Comparison of ENCODE assay signal across 8 mouse cellular contexts in genomic region chr19:32470059-32470497, GRCm38 (mm10). TPM values are rescaled to one million over a fixed set of nuclear protein-coding genes. Genes with fewer than 3 reads are reported as not detected.
DNase-seq lines count a peak whose midpoint lies in the region; ATAC-seq and TF ChIP-seq lines count a peak whose summit lies in the region.

No protein-coding gene starts in this region.

- no peak overlapping the region for H3K4me2 ChIP-seq in forebrain, embryonic 13.5 days
- H3K4me2 ChIP-seq in forebrain, embryonic 11.5 days (ENCODE audit: low read depth, low read length, severe bottlenecking) = no peak overlapping the region
- H3K4me2 ChIP-seq in intestine, postnatal 0 days (replicated peaks; ENCODE audit: low read depth) = no peak overlapping the region
- peak overlapping the region; percentile 38; the same call in 1 of the 2 replicates for H3K4me2 ChIP-seq in liver, embryonic 15.5 days

- no peak overlapping the region for H3K27ac ChIP-seq in forebrain, embryonic 13.5 days
- no peak overlapping the region for H3K27ac ChIP-seq in forebrain, embryonic 11.5 days (ENCODE audit: low read depth, low read length)
- no peak overlapping the region for H3K27ac ChIP-seq in intestine, postnatal 0 days (ENCODE audit: low read depth, low read length)
- H3K27ac ChIP-seq in liver, embryonic 15.5 days (replicated peaks) = no peak overlapping the region

- TF ChIP-seq CTCF in intestine, postnatal 0 days (IDR thresholded peaks at IDR 0.05; ENCODE audit: low read depth) = peak; percentile 86

- 31% methylated on average over 6 of the region's 6 CpGs for WGBS in forebrain, embryonic 13.5 days
- WGBS in forebrain, embryonic 11.5 days = 50% methylated on average over 6 of the region's 6 CpGs
- whole genome bisulfite sequencing in intestine, postnatal 0 days = 17% methylated on average over 6 of the region's 6 CpGs
- 15% methylated on average over 6 of the region's 6 CpGs for WGBS in liver, embryonic 15.5 days (ENCODE audit: insufficient replicate concordance)

- peak; percentile 57 for ATAC-seq in forebrain, embryonic 13.5 days
- no peak for ATAC-seq in forebrain, embryonic 11.5 days (replicated peaks; ENCODE audit: low FRiP score)
- no peak for ATAC-seq in intestine, postnatal 0 days
- peak; percentile 40; the same call in 1 of the 2 replicates for ATAC-seq in liver, embryonic 15.5 days (ENCODE audit: insufficient read depth)
- ATAC-seq in neutrophil, adult 5-6 weeks (ENCODE audit: extremely low read depth, insufficient number of reproducible peaks, low FRiP score, poor library complexity, severe bottlenecking) = peak; percentile 51; the same call in 1 of the 2 replicates

- H3K27me3 ChIP-seq in forebrain, embryonic 13.5 days = no peaks in the 10 kb centered on the region
- H3K27me3 ChIP-seq in forebrain, embryonic 11.5 days (ENCODE audit: control insufficient read depth, insufficient read depth, low read length) = no peaks in the 10 kb centered on the region
- no peaks in the 10 kb centered on the region for H3K27me3 ChIP-seq in intestine, postnatal 0 days (replicated peaks; ENCODE audit: control insufficient read depth, insufficient read depth, low read length)
- H3K27me3 ChIP-seq in liver, embryonic 15.5 days = no peaks in the 10 kb centered on the region

- no peak overlapping the region for H3K4me3 ChIP-seq in forebrain, embryonic 13.5 days
- no peak overlapping the region for H3K4me3 ChIP-seq in forebrain, embryonic 11.5 days (ENCODE audit: low read depth, low read length)
- H3K4me3 ChIP-seq in intestine, postnatal 0 days (ENCODE audit: low read depth, low read length) = no peak overlapping the region
- no peak overlapping the region for H3K4me3 ChIP-seq in liver, embryonic 15.5 days (replicated peaks)

- H3K36me3 ChIP-seq in forebrain, embryonic 13.5 days (ENCODE audit: poor library complexity, severe bottlenecking) = no peaks in the 10 kb centered on the region
- no peaks in the 10 kb centered on the region for H3K36me3 ChIP-seq in forebrain, embryonic 11.5 days (ENCODE audit: control insufficient read depth, insufficient read depth, low read length)
- no peaks in the 10 kb centered on the region for H3K36me3 ChIP-seq in intestine, postnatal 0 days (ENCODE audit: control insufficient read depth, insufficient read depth)
- H3K36me3 ChIP-seq in liver, embryonic 15.5 days (replicated peaks) = no peaks in the 10 kb centered on the region

- no peak overlapping the region for H3K9ac ChIP-seq in forebrain, embryonic 13.5 days
- no peak overlapping the region for H3K9ac ChIP-seq in forebrain, embryonic 11.5 days (ENCODE audit: low read length)
- no peak overlapping the region for H3K9ac ChIP-seq in intestine, postnatal 0 days (ENCODE audit: low read depth, low read length)
- H3K9ac ChIP-seq in liver, embryonic 15.5 days = no peak overlapping the region

- H3K9me3 ChIP-seq in forebrain, embryonic 13.5 days (replicated peaks) = no peaks in the 10 kb centered on the region
- H3K9me3 ChIP-seq in forebrain, embryonic 11.5 days (ENCODE audit: control insufficient read depth, low read length) = no peaks in the 10 kb centered on the region
- H3K9me3 ChIP-seq in intestine, postnatal 0 days (ENCODE audit: control insufficient read depth) = no peaks in the 10 kb centered on the region
- no peaks in the 10 kb centered on the region for H3K9me3 ChIP-seq in liver, embryonic 15.5 days (replicated peaks)

- DNase-seq in forebrain, embryonic 11.5 days (ENCODE audit: low spot score) = no peak
- peak; percentile 13 for DNase-seq in urinary bladder, postnatal 14 days (ENCODE audit: low spot score)
- no peak for DNase-seq in urinary bladder, postnatal 10 days (ENCODE audit: low spot score)
- peak; percentile 67 for DNase-seq in embryo, embryonic 10 days (ENCODE audit: low spot score)

- no peaks in the 10 kb centered on the region for H3K4me1 ChIP-seq in forebrain, embryonic 13.5 days
- no peaks in the 10 kb centered on the region for H3K4me1 ChIP-seq in forebrain, embryonic 11.5 days (replicated peaks; ENCODE audit: control insufficient read depth, insufficient read depth, low read length)
- no peaks in the 10 kb centered on the region for H3K4me1 ChIP-seq in intestine, postnatal 0 days (replicated peaks; ENCODE audit: control insufficient read depth, insufficient read depth, low read length)
- peaks cover 14% of the 10 kb centered on the region for H3K4me1 ChIP-seq in liver, embryonic 15.5 days (replicated peaks)

RNA-seq across cellular contexts. Expression of gene Rpl9-ps6, which starts 3.7 kb away (rescaled TPM):
- 98.9 and 101 TPM in 2 replicates for polyA plus RNA-seq in forebrain, embryonic 13.5 days (2015; fragmentation: Nextera tagmentation; extraction: Ambion mirVana)
- 72.3 and 82.9 TPM in 2 replicates for polyA plus RNA-seq in forebrain, embryonic 11.5 days (2014; fragmentation: Nextera tagmentation; extraction: Ambion mirVana)
- 89.1 and 99.6 TPM in 2 replicates for polyA plus RNA-seq in intestine, postnatal 0 days (2015; fragmentation: Nextera tagmentation; extraction: Ambion mirVana)
- 35.2 and 55.6 TPM in 2 replicates for polyA plus RNA-seq in liver, embryonic 15.5 days (2015; fragmentation: Nextera tagmentation; extraction: Ambion mirVana)
- 34.7 and 51.4 TPM in 2 replicates for total RNA-seq in neutrophil, adult 5-6 weeks (2017)

RNA-seq across cellular contexts. Expression of gene Minpp1, which starts 15.5 kb away (rescaled TPM):
- polyA plus RNA-seq in forebrain, embryonic 13.5 days (2015; fragmentation: Nextera tagmentation; extraction: Ambion mirVana) = 38.6 and 43.6 TPM in 2 replicates
- 66.0 and 67.1 TPM in 2 replicates for polyA plus RNA-seq in forebrain, embryonic 11.5 days (2014; fragmentation: Nextera tagmentation; extraction: Ambion mirVana)
- 62.3 and 68.7 TPM in 2 replicates for polyA plus RNA-seq in intestine, postnatal 0 days (2015; fragmentation: Nextera tagmentation; extraction: Ambion mirVana)
- polyA plus RNA-seq in liver, embryonic 15.5 days (2015; fragmentation: Nextera tagmentation; extraction: Ambion mirVana) = 82.9 and 84.9 TPM in 2 replicates
- total RNA-seq in neutrophil, adult 5-6 weeks (2017) = 8.7 and 12.6 TPM in 2 replicates

Comparison
In these comparisons a context has a peak if more than half of its experiments do, and no peak if none do; other contexts are left out.
1. ATAC-seq: peak in forebrain, embryonic 13.5 days (single experiment), liver, embryonic 15.5 days (single experiment) and neutrophil, adult 5-6 weeks (single experiment); none in forebrain, embryonic 11.5 days (single experiment) and intestine, postnatal 0 days (single experiment).
2. DNase-seq: peak in urinary bladder, postnatal 14 days (single experiment) and embryo, embryonic 10 days (single experiment); none in forebrain, embryonic 11.5 days (single experiment) and urinary bladder, postnatal 10 days (single experiment).